Mouse (Mus musculus): Measurements from ENCODE around the gene Tmem265.

DNA sequence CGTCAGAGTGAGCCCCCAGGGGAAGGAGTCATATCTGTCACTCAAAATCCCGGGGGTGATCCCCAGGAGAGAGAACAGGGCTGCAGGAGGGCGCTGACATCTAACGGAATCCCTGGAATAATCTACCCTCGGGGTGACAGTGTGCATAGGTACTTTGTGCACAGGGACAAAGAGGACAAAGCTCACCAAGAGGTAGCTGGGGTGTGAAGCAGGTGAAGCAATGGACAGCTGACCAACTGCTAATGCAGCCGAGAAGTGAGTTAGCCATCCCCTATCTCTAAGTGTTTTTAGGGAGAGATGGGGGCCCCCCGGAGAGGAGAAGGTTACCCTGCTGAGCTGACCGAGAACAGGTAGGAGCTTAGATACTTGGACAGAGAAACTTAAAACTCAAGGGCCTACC, 52.9 kb downstream of the Tmem265 start:
- TF ChIP-seq GATA1 (IDR thresholded peaks at IDR 0.05; ENCODE audit: borderline replicate concordance, low read length) (no peak), CTCF (IDR thresholded peaks at IDR 0.05; ENCODE audit: low read depth, low read length) (no peak), POLR2AphosphoS5 (IDR thresholded peaks at IDR 0.05; ENCODE audit: insufficient replicate concordance, low read depth, low read length) (no peak), TAL1 (conservative IDR thresholded peaks at IDR 0.05; ENCODE audit: low read depth, low read length) (no peak)

Data from G1E (cell line).